Mouse (Mus musculus): ENCODE measurements at regions not wholly inside any gene's neighbourhood (a gene's known extent, or its start where the extent isn't known, plus 50 kb on each side); places are given as distances from the start of the nearest gene placed in this dataset.

- no peak for TF ChIP-seq KAT2A (IDR thresholded peaks at IDR 0.05; ENCODE audit: insufficient replicate concordance, low read length)
- no peak for TF ChIP-seq NRF1 (IDR thresholded peaks at IDR 0.05; ENCODE audit: low read depth, low read length)
- TF ChIP-seq CTCF (conservative IDR thresholded peaks at IDR 0.05 in 1 of 2, IDR thresholded peaks at IDR 0.05 in 1 of 2; ENCODE audit: low read depth in 2 of 2, low read length in 2 of 2), result no peak
- no peak for TF ChIP-seq RCOR1 (conservative IDR thresholded peaks at IDR 0.05; ENCODE audit: low read depth, low read length)
- no peak for TF ChIP-seq POLR2AphosphoS2 (IDR thresholded peaks at IDR 0.05; ENCODE audit: low read depth, low read length)
- TF ChIP-seq POLR2A (IDR thresholded peaks at IDR 0.05; ENCODE audit: low read depth, low read length), result no peak
These were observed 136.6 kb upstream of the Gm12830 start for GRCm38 (mm10) chr4:114684844-114685382.
